Mouse (Mus musculus) hindbrain, embryonic 11.5 days (tissue): ENCODE data around the gene Agpat3. TPM values are rescaled to one million over a fixed set of nuclear protein-coding genes. Genes with fewer than 3 reads are reported as not detected.

Experiments used
- ATAC-seq: fragments of 200-750 bp; cut with Nextera tagmentation; 2 replicates; pipeline ENCODE4 v1.8.0; 2017; ENCODE audit warnings: mild to moderate bottlenecking, moderate TSS enrichment, moderate library complexity; ENCODE audit not compliant: low FRiP score
- DNase-seq: peaks from one replicate; pipeline ENCODE4 v3.0.0-alpha.2; 2015; ENCODE audit warnings: low spot score
- H3K27ac ChIP-seq: fragments of 300-500 bp; sonication (generic); 2 replicates; pipeline ENCODE4 v1.5.1; 2014; ENCODE audit warnings: mild to moderate bottlenecking, low read depth, low read length
- H3K27me3 ChIP-seq: fragments of 300-500 bp; sonication (generic); 2 replicates; pipeline ENCODE4 v1.6.1; 2014; ENCODE audit warnings: mild to moderate bottlenecking, low read length, moderate library complexity, mixed read lengths; ENCODE audit not compliant: control insufficient read depth, insufficient read depth
- H3K36me3 ChIP-seq: fragments of 300-500 bp; sonication (generic); 2 replicates; pipeline ENCODE4 v1.6.1; 2014; ENCODE audit warnings: mild to moderate bottlenecking, low read length, moderate library complexity, mixed read lengths; ENCODE audit not compliant: control insufficient read depth, insufficient read depth
- H3K4me1 ChIP-seq: fragments of 300-500 bp; sonication (generic); replicated peaks from 2 replicates; pipeline ENCODE4 v1.6.1; 2014; ENCODE audit warnings: low read length, mixed read lengths; ENCODE audit not compliant: control insufficient read depth, insufficient read depth
- H3K4me2 ChIP-seq: fragments of 300-500 bp; sonication (generic); replicated peaks from 2 replicates; pipeline ENCODE4 v1.6.1; 2014; ENCODE audit warnings: mild to moderate bottlenecking, low read depth, low read length
- H3K4me3 ChIP-seq: fragments of 300-500 bp; sonication (generic); 2 replicates; pipeline ENCODE4 v1.5.1; 2014; ENCODE audit warnings: low read depth, low read length
- H3K9ac ChIP-seq: fragments of 300-500 bp; sonication (generic); 2 replicates; pipeline ENCODE4 v1.6.1; 2014; ENCODE audit warnings: low read depth, low read length
- H3K9me3 ChIP-seq: fragments of 300-500 bp; sonication (generic); 2 replicates; pipeline ENCODE4 v1.6.1; 2016; ENCODE audit warnings: low read length; ENCODE audit not compliant: control insufficient read depth
- WGBS: fragments of 180-500 bp; shearing (Covaris S2); extraction: QIAGEN DNeasy Blood & Tissue Kit; methylation state at CpG from one replicate; pipeline ENCODE4 v1.1.7; 2014; 5-methylcytosine and 5-hydroxymethylcytosine counted together
- polyA plus RNA-seq: library from polyadenylated mRNA; unstranded; fragments of >200 nt; fragmentation: Nextera tagmentation; extraction: Ambion mirVana; gene quantifications from 2 replicates; pipeline ENCODE4 v1.2.1, GENCODE M21; 2014

Agpat3 gene
- polyA plus RNA-seq, 1 experiment from 2014 or later = 46.0 TPM

DNA sequence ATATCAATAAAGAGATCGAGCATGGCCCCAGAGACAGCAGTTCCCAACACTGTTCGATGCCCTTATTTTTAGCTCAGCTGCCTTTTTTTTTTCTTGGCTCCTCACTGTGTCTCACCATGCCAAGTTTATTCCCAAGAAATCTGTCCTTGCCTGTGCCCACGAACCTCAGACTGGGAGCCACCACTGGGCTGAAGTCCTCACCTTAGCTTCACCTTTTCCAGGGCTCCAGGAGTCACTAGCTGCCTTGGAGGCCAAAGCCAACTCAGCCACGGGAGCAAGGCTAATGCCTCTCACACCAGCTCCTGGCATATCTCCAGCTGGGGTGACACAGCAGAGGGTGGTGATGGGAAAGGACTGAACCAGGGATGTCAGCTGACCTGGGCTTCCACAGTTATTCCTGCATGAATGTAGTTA lies 96.6 kb downstream of the Agpat3 start:
- no peaks in the 10 kb centered on the region for H3K4me1 ChIP-seq
- ATAC-seq (no peak), DNase-seq (no peak)
- H3K27ac ChIP-seq = no peak overlapping the region
- no peak overlapping the region for H3K4me2 ChIP-seq
- H3K9ac ChIP-seq = no peak overlapping the region
- H3K4me3 ChIP-seq = no peak overlapping the region
- H3K27me3 ChIP-seq = no peaks in the 10 kb centered on the region
- no peaks in the 10 kb centered on the region for H3K36me3 ChIP-seq
- 79% methylated on average over 4 of the region's 4 CpGs for WGBS
- H3K9me3 ChIP-seq = no peaks in the 10 kb centered on the region

DNA sequence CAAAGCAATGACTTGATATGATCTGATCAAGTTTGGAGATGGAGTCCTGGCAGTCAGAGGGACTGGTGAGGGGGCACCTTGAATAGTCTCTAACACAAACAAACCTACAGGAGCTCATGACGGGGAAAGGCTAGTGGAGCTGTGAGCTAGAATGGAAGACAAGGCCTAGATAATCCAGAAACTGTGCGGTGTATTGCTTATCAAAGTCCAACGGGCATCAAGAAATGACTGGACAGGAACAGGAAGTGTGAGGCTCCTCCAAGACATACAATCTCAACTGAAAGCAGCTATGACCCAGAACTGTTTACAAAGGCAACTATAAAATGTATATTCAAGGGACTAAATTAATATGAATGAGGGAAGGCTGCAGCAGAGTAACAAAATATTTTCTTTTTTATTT lies 105.1 kb downstream of the Agpat3 start:
- H3K4me1 ChIP-seq = no peaks in the 10 kb centered on the region; the same call in 1 of the 2 replicates
- DNase-seq (no peak), ATAC-seq (no peak)
- no peak overlapping the region for H3K4me3 ChIP-seq
- no peak overlapping the region for H3K9ac ChIP-seq
- no peak overlapping the region for H3K4me2 ChIP-seq
- H3K36me3 ChIP-seq = no peaks in the 10 kb centered on the region
- H3K9me3 ChIP-seq = no peaks in the 10 kb centered on the region
- H3K27me3 ChIP-seq = no peaks in the 10 kb centered on the region
- 86% methylated on average over 3 of the region's 3 CpGs for WGBS
- no peak overlapping the region for H3K27ac ChIP-seq

DNA sequence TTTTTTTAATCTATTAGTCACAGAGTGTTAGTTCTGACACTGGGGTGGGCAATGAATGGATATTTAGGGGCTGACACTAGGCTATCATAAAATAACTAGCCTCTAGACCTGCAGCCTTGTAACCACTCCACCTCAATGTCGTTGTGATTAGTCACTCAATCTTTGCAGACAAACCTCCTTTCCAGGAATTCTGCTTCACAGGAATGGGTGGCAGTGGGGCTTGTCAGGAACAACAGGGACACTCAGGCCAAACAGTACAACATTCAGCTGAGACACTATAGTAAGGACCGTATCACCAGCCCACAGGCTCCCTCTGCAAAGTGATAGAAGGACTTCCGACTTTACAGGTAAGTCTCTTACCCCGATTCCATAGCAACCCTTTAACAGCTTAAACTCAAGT lies 105.6 kb downstream of the Agpat3 start:
- Histone ChIP-seq H3K36me3 (no peaks in the 10 kb centered on the region), H3K27ac (no peak overlapping the region), H3K9ac (no peak overlapping the region), H3K9me3 (no peaks in the 10 kb centered on the region), H3K4me3 (no peak overlapping the region), H3K4me2 (no peak overlapping the region), H3K27me3 (no peaks in the 10 kb centered on the region), H3K4me1 (no peaks in the 10 kb centered on the region; the same call in 1 of the 2 replicates)
- ATAC-seq (no peak), DNase-seq (no peak)
- 79% methylated on average over 4 of the region's 4 CpGs for WGBS

DNA sequence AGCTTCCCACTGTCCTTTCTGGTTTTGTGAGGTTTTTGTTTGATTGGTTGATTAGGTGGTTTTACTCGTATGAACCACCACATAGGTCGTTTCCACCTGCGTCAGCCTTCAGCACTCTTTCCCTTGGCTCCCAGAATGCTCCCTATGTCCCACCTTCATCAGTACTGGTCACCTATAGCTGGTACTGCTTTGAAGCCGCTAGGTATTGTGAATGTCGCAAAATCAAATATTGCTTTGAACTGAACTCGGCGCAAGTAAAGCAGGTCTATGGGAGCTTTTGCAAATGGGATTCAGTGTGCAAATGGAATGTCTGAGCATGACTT lies 107.1 kb downstream of the Agpat3 start:
- no peaks in the 10 kb centered on the region for H3K27me3 ChIP-seq
- peak; percentile 34 for DNase-seq
- peak overlapping the region; percentile 79 for H3K9ac ChIP-seq
- H3K9me3 ChIP-seq = no peaks in the 10 kb centered on the region
- no peaks in the 10 kb centered on the region; the same call in 1 of the 2 replicates for H3K4me1 ChIP-seq
- peak overlapping the region; percentile 91 for H3K4me3 ChIP-seq
- 0 out of 2 replicates have a peak overlapping the region, but pooled peaks have one; percentile 43 for H3K27ac ChIP-seq
- ATAC-seq = peak; percentile 20; the same call in 1 of the 2 replicates
- no peaks in the 10 kb centered on the region for H3K36me3 ChIP-seq
- peak overlapping the region; percentile 89 for H3K4me2 ChIP-seq
- WGBS = 16% methylated on average over 7 of the region's 7 CpGs

DNA sequence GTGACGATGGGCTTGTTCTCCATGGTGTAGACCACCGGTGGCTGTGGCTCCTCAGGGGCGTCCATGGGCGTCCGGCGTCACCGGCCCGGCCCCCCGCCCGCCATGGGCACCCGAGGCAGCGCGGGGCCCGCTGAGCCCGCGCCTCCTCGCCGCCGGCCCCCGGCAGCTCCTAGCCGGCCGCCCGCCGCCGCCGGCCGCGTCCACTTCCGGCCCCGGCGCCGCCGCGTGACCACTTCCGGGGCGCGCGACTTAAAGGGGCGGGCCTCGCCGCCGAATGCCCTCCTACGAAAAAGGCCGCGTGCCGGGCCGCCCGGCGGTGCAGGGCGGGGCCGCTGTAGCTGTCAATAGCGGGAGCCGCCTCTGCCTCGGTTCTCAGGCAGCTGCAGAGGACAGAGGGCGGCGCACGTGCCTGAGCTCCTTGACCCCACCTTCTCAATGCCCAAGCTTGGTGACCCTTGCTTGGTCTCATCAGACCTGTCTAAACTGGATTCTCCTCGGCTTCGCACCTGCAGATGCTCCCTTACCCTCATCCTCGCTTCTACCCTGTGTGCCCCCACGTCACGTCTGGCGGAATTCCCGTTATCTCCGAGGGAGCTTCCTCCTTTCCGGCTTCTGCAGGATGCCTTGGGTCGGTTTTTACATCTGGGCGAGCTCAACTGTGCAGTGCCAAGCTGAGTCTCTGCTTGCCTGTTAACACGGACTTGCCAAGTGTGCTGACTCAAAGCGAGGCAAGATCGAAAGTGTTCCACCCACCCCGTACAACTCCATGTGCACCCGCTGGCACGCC lies 107.7 kb downstream of the Agpat3 start, which contains the start of gene Trappc10:
Trappc10 (minus strand) TSS at position 204 of the 787 bp plus-strand sequence.
- Histone ChIP-seq H3K4me3 (peak within 1 kb of the TSS; percentile 91), H3K4me2 (peak within 1 kb of the TSS; percentile 89), H3K9ac (peak within 1 kb of the TSS; percentile 79), H3K27me3 (no peaks in the 10 kb centered on the region), H3K9me3 (no peaks in the 10 kb centered on the region), H3K27ac (peak within 1 kb of the TSS; percentile 43; the same call in 1 of the 2 replicates), H3K36me3 (no peaks in the 10 kb centered on the region), H3K4me1 (no peaks in the 10 kb centered on the region; the same call in 1 of the 2 replicates)
- under 1% methylated on average over 64 of the region's 74 CpGs for WGBS
- DNase-seq (peak; percentile 92), ATAC-seq (peak; percentile 97)

DNA sequence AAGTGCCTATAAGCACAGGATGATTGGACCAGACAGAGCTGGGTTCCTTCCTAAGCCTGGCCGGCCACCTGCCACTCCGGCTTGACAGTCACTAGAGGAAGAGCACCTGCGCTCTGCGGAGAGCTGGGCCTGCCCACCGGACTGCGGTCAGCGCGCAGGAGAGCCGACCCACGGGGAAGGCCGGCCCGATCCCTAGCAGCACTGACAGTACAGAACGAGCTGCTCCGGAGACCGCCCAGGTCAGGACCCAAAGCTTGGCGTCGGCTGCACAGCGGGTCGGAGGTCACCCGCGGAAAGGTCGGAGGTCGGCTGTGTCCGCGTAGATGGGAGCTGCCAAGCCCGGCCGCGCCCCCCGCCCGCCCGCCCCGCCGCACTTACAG lies 108.2 kb downstream of the Agpat3 start:
- Histone ChIP-seq H3K4me1 (no peaks in the 10 kb centered on the region; the same call in 1 of the 2 replicates), H3K9ac (peak overlapping the region; percentile 79), H3K36me3 (no peaks in the 10 kb centered on the region), H3K27ac (peak overlapping the region; percentile 43; the same call in 1 of the 2 replicates), H3K9me3 (no peaks in the 10 kb centered on the region), H3K27me3 (no peaks in the 10 kb centered on the region), H3K4me2 (peak overlapping the region; percentile 89), H3K4me3 (peak overlapping the region; percentile 91)
- DNase-seq = peak; percentile 35
- whole genome bisulfite sequencing = under 1% methylated on average over 33 of the region's 33 CpGs
- peak; percentile 70 for ATAC-seq

DNA sequence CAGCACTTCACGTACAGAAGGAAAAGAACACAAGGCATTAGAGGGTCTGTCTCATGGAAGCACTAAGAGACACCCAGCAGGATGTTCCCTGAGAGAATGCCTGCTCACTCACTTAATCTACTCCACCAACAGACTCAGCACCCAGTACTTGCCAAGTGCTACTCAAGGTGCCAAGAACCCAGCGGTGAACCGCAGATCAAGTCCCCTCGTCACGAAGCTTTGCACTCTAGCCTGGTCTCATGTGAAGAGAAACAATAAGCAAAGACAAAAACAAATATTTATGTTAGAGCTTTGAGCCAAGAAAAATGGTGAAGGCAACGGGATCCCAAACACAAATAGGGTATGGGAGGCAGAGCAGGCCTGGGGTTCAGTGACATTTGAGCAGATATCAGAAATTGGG lies 113.4 kb downstream of the Agpat3 start:
- WGBS = 83% methylated on average over 6 of the region's 6 CpGs
- DNase-seq (no peak), ATAC-seq (no peak)
- Histone ChIP-seq H3K9ac (no peak overlapping the region), H3K36me3 (no peaks in the 10 kb centered on the region), H3K9me3 (no peaks in the 10 kb centered on the region), H3K4me2 (no peak overlapping the region), H3K27me3 (no peaks in the 10 kb centered on the region), H3K4me1 (no peaks in the 10 kb centered on the region; the same call in 1 of the 2 replicates), H3K27ac (no peak overlapping the region), H3K4me3 (no peak overlapping the region)

DNA sequence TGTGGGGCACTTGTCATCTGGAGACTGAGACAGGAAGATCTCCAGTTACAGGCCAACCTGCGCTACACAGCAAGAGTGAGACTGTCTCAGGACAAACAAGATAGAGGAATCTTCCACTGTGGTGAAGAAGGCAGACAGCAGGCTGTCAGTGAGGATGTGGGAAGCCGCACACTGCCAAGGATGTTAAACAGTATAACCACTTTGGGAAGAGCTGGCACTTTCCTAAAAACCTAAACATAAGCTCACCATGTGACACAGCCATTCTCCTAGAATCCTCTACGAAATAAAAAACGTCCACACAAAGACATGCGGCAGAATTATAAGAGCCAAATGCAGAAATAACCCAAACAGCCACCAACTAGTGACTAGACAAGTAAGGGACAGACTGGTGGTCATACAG lies 114.0 kb downstream of the Agpat3 start:
- no peak overlapping the region for H3K4me3 ChIP-seq
- H3K27me3 ChIP-seq = no peaks in the 10 kb centered on the region
- no peaks in the 10 kb centered on the region for H3K36me3 ChIP-seq
- no peak overlapping the region for H3K4me2 ChIP-seq
- 91% methylated on average over 5 of the region's 5 CpGs for WGBS
- H3K4me1 ChIP-seq = no peaks in the 10 kb centered on the region
- H3K9ac ChIP-seq = no peak overlapping the region
- no peak for DNase-seq
- no peak overlapping the region for H3K27ac ChIP-seq
- no peak for ATAC-seq
- H3K9me3 ChIP-seq = no peaks in the 10 kb centered on the region

DNA sequence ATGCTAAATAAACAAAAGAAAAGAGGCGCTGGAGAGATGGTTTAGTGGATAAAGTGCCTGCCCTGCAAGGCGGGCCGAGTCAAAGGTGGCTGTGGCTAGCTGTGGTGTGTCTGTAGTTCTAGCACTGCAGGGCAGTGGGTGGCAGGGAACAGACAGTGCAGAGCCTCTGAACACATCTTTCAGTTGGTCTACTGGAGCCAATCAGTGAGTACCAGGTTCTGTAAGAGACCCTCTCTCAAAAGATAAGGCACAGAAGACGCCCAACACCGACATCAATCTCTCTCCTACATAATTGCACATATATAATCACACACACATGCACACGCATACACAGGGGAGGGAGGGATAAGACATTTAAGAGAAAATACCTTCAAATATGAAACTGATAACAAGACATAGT lies 114.5 kb downstream of the Agpat3 start:
- no peak overlapping the region for H3K27ac ChIP-seq
- no peaks in the 10 kb centered on the region for H3K9me3 ChIP-seq
- no peak overlapping the region for H3K4me3 ChIP-seq
- DNase-seq (no peak), ATAC-seq (no peak)
- H3K4me1 ChIP-seq = no peaks in the 10 kb centered on the region
- H3K4me2 ChIP-seq = no peak overlapping the region
- 88% methylated on average over 6 of the region's 6 CpGs for WGBS
- H3K36me3 ChIP-seq = no peaks in the 10 kb centered on the region
- H3K9ac ChIP-seq = no peak overlapping the region
- no peaks in the 10 kb centered on the region for H3K27me3 ChIP-seq
